Mouse (Mus musculus) heart, adult 9 months (tissue): ENCODE results near the gene C130079G13Rik.
"Not testable (repeated sequence)": the region's sequence is repeated elsewhere in the genome, so short reads cannot be mapped to it uniquely, and the experiment has no call there.

Experiments
- DNase-seq, 2 experiments: peaks; one replicate each; pipeline ENCODE4 v3.0.0; 2022; ENCODE audit warnings: low spot score in 2 of 2

Gene C130079G13Rik

DNA sequence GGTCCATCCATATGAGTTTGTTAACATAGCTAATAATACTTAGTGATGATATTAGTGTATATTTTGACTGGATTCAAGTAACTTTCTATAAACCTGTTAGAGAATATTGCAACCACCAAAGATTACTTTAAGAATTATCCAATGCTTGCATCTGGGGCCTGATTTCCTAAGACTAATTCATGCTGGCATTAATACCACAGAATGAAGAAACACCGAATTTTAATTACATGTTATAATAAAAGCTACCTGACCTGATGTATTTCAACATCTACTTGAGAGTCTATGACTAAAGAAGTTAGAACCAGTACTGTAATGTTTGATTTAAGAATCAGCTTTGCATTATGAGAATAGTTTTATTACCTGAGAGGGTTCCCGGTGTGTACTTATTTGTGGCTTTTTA, at the start of gene C130079G13Rik:
Gene C130079G13Rik, plus strand, starts transcription at position 301 of the 400 bp plus-strand sequence.
- DNase-seq, result no peak

DNA sequence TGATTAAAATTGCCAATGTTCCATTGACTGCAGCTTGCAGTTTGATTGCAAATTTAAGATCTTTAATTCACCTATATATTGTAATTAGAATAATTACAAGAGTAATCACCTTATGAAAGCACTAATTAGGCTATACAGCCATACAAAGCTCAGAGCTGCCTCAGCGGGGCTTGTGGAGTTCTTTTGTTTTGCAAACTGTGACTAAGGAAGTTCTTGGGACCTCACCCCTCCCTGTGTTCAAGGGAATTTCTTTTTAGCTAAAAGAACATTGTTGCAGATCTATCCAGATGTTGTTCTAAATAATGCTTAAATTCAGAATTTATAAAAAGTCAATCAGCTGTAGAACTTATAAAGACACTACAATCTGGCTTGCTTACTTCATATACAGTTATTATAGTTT, 47.4 kb upstream of the C130079G13Rik start:
- DNase-seq, result not testable (repeated sequence)

DNA sequence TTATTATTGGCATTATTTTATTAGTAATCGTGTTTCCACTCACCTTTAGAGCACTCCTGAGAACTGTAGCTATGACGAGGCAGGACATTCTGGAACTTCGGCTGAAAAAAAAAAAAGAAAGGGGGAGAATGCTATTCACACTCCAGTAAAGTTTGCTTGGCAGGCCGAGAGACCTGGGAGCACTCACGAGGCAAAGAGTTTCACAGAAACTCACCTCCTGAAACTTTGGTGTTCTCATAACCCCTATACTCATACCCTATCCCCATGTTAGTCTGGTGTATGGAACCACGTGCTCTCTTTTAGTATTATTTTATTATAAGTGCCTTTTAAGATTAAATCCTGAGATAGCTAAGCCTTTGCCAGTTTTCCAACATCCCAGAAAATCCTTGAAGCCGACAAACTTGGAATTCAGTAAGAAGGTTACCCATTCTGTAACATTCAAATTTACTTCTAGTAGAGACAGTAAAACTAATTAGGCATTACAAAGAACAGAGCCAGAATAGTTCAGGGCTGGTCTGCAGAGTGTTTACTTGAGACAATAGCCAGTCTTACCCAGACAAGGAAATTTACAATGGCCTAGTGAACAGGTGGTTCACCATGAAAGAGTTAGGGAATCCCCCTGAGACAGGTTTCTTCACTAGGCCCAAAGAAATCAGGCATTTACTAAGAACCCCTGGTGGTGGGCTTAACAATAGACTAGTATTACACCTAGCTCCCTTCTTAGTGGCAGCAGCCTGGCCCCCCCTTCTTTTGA, 45.0 kb upstream of the C130079G13Rik start:
- DNase-seq, result not testable (repeated sequence)

DNA sequence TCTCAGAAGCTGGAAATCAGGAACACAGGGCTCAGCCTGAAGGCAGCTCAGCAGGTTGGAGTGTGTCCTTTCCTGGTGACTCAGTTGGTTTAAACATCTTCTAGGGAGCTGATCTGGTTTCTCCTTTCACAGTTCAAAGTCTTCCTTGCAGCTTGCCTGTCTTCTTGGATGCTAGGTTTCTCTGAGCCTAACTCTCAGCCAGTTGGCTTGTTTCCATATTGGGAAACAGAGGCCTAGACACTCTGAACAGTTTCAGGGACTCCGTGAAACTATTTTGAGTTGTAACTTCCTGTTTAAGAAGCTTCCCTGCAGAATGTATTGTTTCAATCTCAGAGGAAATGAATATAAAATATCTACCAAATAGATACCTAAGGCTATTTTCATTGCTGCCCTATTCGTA, 31.7 kb upstream of the C130079G13Rik start:
- DNase-seq, result peak in 1 of 2 experiments; percentile 3

DNA sequence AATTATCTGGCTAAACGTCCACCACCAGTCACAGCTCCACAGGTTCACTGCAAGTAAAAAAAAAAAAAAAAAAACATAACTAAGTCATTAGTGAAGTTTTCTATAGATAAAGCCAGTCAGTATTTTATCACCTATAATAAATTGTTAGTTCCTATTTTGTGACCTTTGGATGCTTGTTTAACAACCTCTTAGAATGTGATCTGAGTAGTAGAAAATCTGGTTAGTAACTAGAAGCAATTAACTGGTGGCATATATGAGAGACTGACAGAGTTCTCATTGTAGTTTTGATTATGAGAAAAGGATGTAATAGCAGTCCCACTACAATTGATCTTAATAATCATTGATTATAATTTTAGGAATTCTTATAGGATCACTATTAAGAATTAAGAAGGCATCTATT, 9.6 kb downstream of the C130079G13Rik start:
- DNase-seq, result no peak

DNA sequence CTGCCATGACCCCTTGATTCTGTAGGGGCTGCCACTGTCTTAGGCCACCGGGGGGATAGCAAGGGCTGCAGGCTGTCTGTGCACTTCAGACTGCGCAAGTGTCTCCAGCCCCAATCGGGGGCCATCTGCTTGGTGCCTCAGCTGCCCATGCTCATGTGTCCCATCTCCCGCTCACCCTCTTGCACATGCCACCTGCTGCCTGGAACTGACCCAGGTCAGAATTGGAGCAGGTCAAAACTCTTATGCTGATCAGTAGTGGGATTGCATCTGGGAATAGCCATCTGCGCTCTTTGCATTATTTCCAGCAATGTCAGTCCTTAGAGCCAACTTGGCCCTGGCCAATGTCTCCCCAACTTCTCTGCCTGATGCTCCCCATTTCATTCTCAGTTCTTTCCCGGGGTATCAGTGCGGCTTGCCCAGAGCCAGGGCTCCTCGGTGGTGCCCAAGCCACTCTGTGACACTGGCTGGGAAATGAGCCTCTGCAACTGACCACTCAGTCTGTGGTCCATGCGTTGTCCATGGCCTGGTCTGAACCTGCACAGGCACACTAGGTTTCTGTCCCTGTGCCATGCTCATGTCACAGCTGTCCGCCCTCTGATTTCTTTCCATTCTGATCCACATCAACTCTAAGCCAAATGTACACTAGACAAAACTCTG, 22.4 kb downstream of the C130079G13Rik start:
- no peak for DNase-seq

DNA sequence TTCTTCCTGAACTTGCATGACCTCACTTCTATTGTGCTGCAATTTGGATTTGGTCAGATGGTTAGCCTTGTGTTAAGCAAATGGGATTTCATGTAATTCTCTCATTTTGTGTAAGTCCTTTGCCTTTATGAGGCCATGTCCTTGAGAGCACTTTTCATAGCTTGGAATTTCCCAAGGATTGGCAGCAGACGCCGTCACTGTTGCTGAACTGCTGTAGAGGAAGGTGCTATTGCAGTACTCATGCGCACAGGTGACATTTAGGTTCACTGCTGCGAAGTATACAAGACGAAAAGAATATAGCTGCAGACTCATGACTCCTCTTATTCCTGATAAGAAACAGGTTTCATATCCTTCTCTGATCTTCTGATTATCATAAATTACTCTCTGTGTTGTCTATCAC, 45.9 kb downstream of the C130079G13Rik start:
- DNase-seq, result no peak

DNA sequence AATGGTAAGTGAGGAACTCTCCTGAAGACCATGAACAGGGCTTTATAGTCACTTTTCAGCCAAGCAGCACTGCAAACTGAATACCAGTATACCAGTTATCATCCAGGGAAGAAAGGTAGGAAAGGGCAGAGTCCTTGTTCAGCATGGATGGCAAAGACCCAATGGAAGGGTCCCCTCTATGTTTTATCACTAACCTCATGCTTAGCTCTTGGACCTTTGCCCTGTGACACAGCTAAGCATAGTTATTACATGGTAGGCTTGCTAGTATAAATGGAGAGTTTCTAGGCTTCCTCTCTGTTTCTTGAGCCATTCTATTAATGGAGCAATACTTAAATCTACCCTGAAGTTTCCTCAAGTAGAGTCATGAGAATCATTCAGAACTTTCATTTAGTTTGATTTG, 49.6 kb downstream of the C130079G13Rik start:
- no peak for DNase-seq
